In genomic region chr8:124720938-124721861, GRCm38 (mm10) we compare ENCODE assay signal across 8 mouse cellular contexts. TPM values are rescaled to one million over a fixed set of nuclear protein-coding genes. Genes with fewer than 3 reads are reported as not detected.
DNase-seq lines count a peak whose midpoint lies in the region; ATAC-seq and TF ChIP-seq lines count a peak whose summit lies in the region.

No protein-coding gene starts in this region.

- no peaks in the 10 kb centered on the region; the same call in 1 of the 2 replicates for H3K4me1 ChIP-seq in lung, embryonic 14.5 days (ENCODE audit: insufficient read depth)
- peaks cover 23% of the 10 kb centered on the region for H3K4me1 ChIP-seq in limb, embryonic 15.5 days
- peaks cover 8% of the 10 kb centered on the region; the same call in 1 of the 2 replicates for H3K4me1 ChIP-seq in small intestine, adult 2 months (ENCODE audit: control insufficient read depth, insufficient read depth, insufficient read length, low read length)

- H3K4me3 ChIP-seq in lung, embryonic 14.5 days (ENCODE audit: low read depth, low read length) = peak overlapping the region; percentile 97
- H3K4me3 ChIP-seq in limb, embryonic 15.5 days = peak overlapping the region; percentile 94
- H3K4me3 ChIP-seq in small intestine, adult 2 months (ENCODE audit: low read depth, low read length) = peak overlapping the region; percentile 82

- H3K27me3 ChIP-seq in lung, embryonic 14.5 days (ENCODE audit: insufficient read depth, low read length) = no peaks in the 10 kb centered on the region
- no peaks in the 10 kb centered on the region for H3K27me3 ChIP-seq in limb, embryonic 15.5 days
- no peaks in the 10 kb centered on the region for H3K27me3 ChIP-seq in small intestine, adult 2 months (ENCODE audit: control insufficient read depth, insufficient read depth, low read length)

- peaks cover 12% of the 10 kb centered on the region for H3K36me3 ChIP-seq in lung, embryonic 14.5 days (ENCODE audit: insufficient read depth)
- peaks cover 10% of the 10 kb centered on the region for H3K36me3 ChIP-seq in limb, embryonic 15.5 days
- H3K36me3 ChIP-seq in small intestine, adult 2 months (ENCODE audit: control insufficient read depth, insufficient read depth, low read length) = no peaks in the 10 kb centered on the region

- H3K9ac ChIP-seq in lung, embryonic 14.5 days = peak overlapping the region; percentile 75
- H3K9ac ChIP-seq in limb, embryonic 15.5 days = peak overlapping the region; percentile 78

- WGBS in lung, embryonic 14.5 days = 3% methylated on average over 31 of the region's 31 CpGs
- WGBS in limb, embryonic 15.5 days = 3% methylated on average over 30 of the region's 31 CpGs
- 2% methylated on average over 31 of the region's 31 CpGs for WGBS in small intestine, adult 2 months

- TF ChIP-seq CTCF in lung, embryonic 14.5 days (IDR thresholded peaks at IDR 0.05; ENCODE audit: low read depth) = no peak
- TF ChIP-seq CTCF in small intestine, adult 2 months (IDR thresholded peaks at IDR 0.05; ENCODE audit: extremely low read depth, insufficient read length, insufficient replicate concordance, low read depth, low read length) = no peak

- peak; percentile 24 for DNase-seq in adrenal gland, postnatal 14 days
- DNase-seq in adrenal gland, adult (ENCODE audit: inconsistent age in 2 of 2, low spot score in 1 of 2) = no peak
- DNase-seq in lung, embryonic 14.5 days = no peak
- DNase-seq in lung, postnatal 36 days = no peak
- DNase-seq in adipocyte (ENCODE audit: low spot score) = no peak

- peak overlapping the region; percentile 78 for H3K4me2 ChIP-seq in lung, embryonic 14.5 days
- peak overlapping the region; percentile 88 for H3K4me2 ChIP-seq in limb, embryonic 15.5 days

- H3K27ac ChIP-seq in lung, embryonic 14.5 days (ENCODE audit: low read depth) = no peak overlapping the region
- H3K27ac ChIP-seq in limb, embryonic 15.5 days = peak overlapping the region; percentile 47; the same call in 1 of the 2 replicates
- H3K27ac ChIP-seq in small intestine, adult 2 months (ENCODE audit: insufficient read depth, low read depth, low read length) = no peak overlapping the region

- no peaks in the 10 kb centered on the region for H3K9me3 ChIP-seq in lung, embryonic 14.5 days (ENCODE audit: low read depth, low read length)
- no peaks in the 10 kb centered on the region for H3K9me3 ChIP-seq in limb, embryonic 15.5 days

- no peak; the same call in 1 of the 2 replicates for ATAC-seq in lung, embryonic 14.5 days (ENCODE audit: insufficient read depth)
- peak; percentile 5 for ATAC-seq in erythroid progenitor cell, adult 5-6 weeks (replicated peaks; ENCODE audit: low FRiP score, poor library complexity, severe bottlenecking)
- ATAC-seq in limb, embryonic 15.5 days (ENCODE audit: insufficient number of reproducible peaks, low FRiP score, low TSS enrichment, low read depth) = peak; percentile 56

- no peak for TF ChIP-seq POLR2A in small intestine, adult 2 months (IDR thresholded peaks at IDR 0.05; ENCODE audit: low read depth, low read length)

RNA-seq across cellular contexts. Expression of gene Ttc13, which starts 0.6 kb away (rescaled TPM):
- 45.7 and 46.7 TPM in 2 replicates for total RNA-seq in adrenal gland, postnatal 14 days (2021)
- 52.5 and 54.7 TPM in 2 replicates for polyA plus RNA-seq in lung, embryonic 14.5 days (2014; fragmentation: Nextera tagmentation; extraction: Ambion mirVana)
- 26.3 and 34.8 TPM in 2 replicates for total RNA-seq in erythroid progenitor cell, adult 5-6 weeks (2015; ENCODE audit: low replicate concordance)
- total RNA-seq in erythroid progenitor cell, adult 5-6 weeks (2017; ENCODE audit: low replicate concordance) = 25.9 and 26.0 TPM in 2 replicates
- 41.6 and 43.0 TPM in 2 replicates for polyA plus RNA-seq in limb, embryonic 15.5 days (2015; fragmentation: Nextera tagmentation; extraction: Ambion mirVana)
- 8.1 and 11.4 TPM in 2 replicates for polyA plus RNA-seq in small intestine, adult 2 months (2012; rRNA removed)

RNA-seq across cellular contexts. Expression of gene Arv1, which starts 0.7 kb away (rescaled TPM):
- 9.6 and 12.4 TPM in 2 replicates for total RNA-seq in adrenal gland, postnatal 14 days (2021)
- 26.4 and 27.2 TPM in 2 replicates for polyA plus RNA-seq in lung, embryonic 14.5 days (2014; fragmentation: Nextera tagmentation; extraction: Ambion mirVana)
- 1.7 TPM in 1 of 2 replicates, not detected in the other for total RNA-seq in erythroid progenitor cell, adult 5-6 weeks (2015; ENCODE audit: low replicate concordance)
- total RNA-seq in erythroid progenitor cell, adult 5-6 weeks (2017; ENCODE audit: low replicate concordance) = 2.3 TPM in 1 of 2 replicates, not detected in the other
- polyA plus RNA-seq in limb, embryonic 15.5 days (2015; fragmentation: Nextera tagmentation; extraction: Ambion mirVana) = 18.4 and 19.5 TPM in 2 replicates
- polyA plus RNA-seq in small intestine, adult 2 months (2012; rRNA removed) = 6.5 and 7.0 TPM in 2 replicates

RNA-seq across cellular contexts. Expression of gene Fam89a, which starts 30.4 kb away (rescaled TPM):
- 1.8 TPM in 2 replicates for total RNA-seq in adrenal gland, postnatal 14 days (2021)
- polyA plus RNA-seq in lung, embryonic 14.5 days (2014; fragmentation: Nextera tagmentation; extraction: Ambion mirVana) = 16.8 and 20.5 TPM in 2 replicates
- total RNA-seq in erythroid progenitor cell, adult 5-6 weeks (2015; ENCODE audit: low replicate concordance) = not detected in 2 replicates
- not detected in 2 replicates for total RNA-seq in erythroid progenitor cell, adult 5-6 weeks (2017; ENCODE audit: low replicate concordance)
- 5.5 and 7.4 TPM in 2 replicates for polyA plus RNA-seq in limb, embryonic 15.5 days (2015; fragmentation: Nextera tagmentation; extraction: Ambion mirVana)
- polyA plus RNA-seq in small intestine, adult 2 months (2012; rRNA removed) = 1.4 and 1.7 TPM in 2 replicates

RNA-seq across cellular contexts. Expression of gene 2310022B05Rik, which starts 58.0 kb away (rescaled TPM):
- total RNA-seq in adrenal gland, postnatal 14 days (2021) = 38.6 and 39.1 TPM in 2 replicates
- polyA plus RNA-seq in lung, embryonic 14.5 days (2014; fragmentation: Nextera tagmentation; extraction: Ambion mirVana) = 45.6 and 46.0 TPM in 2 replicates
- total RNA-seq in erythroid progenitor cell, adult 5-6 weeks (2015; ENCODE audit: low replicate concordance) = 38.6 and 42.8 TPM in 2 replicates
- 12.5 and 17.8 TPM in 2 replicates for total RNA-seq in erythroid progenitor cell, adult 5-6 weeks (2017; ENCODE audit: low replicate concordance)
- polyA plus RNA-seq in limb, embryonic 15.5 days (2015; fragmentation: Nextera tagmentation; extraction: Ambion mirVana) = 34.2 and 36.6 TPM in 2 replicates
- polyA plus RNA-seq in small intestine, adult 2 months (2012; rRNA removed) = 11.7 and 35.0 TPM in 2 replicates
